Mouse (Mus musculus) olfactory bulb, adult 2 months (tissue): ENCODE measurements around the gene Espn.

Source experiments
- CTCF ChIP-seq: fragments of 200-500 bp; IDR thresholded peaks from 2 replicates; pipeline ENCODE4 v1.5.1; 2012; ENCODE audit warnings: low read depth, mild to moderate bottlenecking, low read length, moderate library complexity; ENCODE audit not compliant: insufficient read depth
- POLR2A ChIP-seq: fragments of 200-500 bp; IDR thresholded peaks from 2 replicates; pipeline ENCODE4 v1.6.1; 2012; ENCODE audit warnings: mild to moderate bottlenecking, low read depth, low read length, moderate library complexity; ENCODE audit not compliant: insufficient read depth

DNA sequence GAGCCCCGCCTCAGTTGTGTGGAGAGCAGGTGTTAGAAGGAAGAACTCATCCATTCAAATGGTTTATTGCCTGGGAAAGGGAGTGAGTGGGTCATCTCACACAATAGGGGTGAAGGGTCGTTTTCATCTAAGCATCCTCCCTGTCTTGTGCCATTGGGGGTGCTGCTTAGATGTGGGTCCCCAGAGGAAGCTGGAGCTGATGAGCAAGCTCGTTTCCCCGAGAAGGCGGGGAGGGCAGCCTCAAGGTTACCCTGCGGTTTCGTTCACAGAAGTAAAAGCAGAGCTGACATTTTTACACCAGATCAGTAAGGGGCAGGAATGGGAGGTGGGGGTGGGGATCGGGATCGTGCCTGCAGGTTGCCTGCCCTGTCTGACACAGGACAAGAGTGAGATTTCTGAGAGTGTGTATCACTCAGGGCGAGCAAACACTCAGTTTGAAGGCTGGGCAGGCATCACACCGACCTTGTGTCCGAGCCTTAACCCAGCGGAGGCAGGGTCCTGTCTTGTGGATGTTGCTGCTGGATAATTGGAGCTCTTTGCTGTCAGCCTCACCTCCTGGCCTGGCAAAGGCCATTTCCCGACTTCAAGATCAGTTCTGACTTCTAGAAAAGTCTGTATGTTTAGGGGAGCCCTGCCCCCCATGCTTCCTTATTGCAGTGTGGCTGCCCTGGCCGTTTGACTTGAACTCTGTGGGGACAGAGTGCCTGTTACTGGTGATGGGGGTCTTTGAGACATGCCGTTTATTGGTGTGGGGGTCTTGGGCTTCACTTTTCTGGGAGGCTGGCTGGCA is 26.9 kb upstream of the Espn start:
- TF ChIP-seq CTCF (no peak), POLR2A (no peak)
